Mouse (Mus musculus): ENCODE measurements around the gene Adam15. TPM values are rescaled to one million over a fixed set of nuclear protein-coding genes. Genes with fewer than 3 reads are reported as not detected.

The Adam15 gene
- polyA plus RNA-seq, 1 experiment from 2014 or later = 33.9 TPM

DNA sequence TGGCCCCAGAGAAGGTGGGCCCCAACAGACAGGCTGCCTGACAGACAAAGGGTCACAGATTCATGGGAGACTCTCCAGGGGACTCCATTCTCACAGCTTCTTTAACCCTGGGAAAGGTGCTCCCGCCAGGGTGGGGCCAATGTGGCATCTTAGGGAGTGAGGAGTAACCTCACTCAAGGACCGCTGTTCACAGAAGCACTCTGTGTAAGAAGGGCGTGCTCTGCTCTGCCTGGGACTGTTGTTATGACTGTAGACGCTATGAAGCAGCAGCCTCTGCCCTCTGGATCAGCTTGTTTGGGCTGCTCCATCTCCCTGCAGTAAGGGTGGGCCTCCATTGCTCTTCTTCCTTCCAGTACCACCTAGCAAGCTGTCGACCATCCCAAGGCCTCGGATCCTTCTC is 45.4 kb downstream of the Adam15 start:
- H3K27ac ChIP-seq (ENCODE audit: low read depth, low read length) = peak overlapping the region; percentile 86
- no peak overlapping the region for H3K4me2 ChIP-seq (replicated peaks; ENCODE audit: low read depth)
- no peak overlapping the region for H3K4me3 ChIP-seq (ENCODE audit: low read depth, low read length)
- H3K9ac ChIP-seq (ENCODE audit: low read depth, low read length) = no peak overlapping the region
- 40% methylated on average over 6 of the region's 6 CpGs for WGBS
- TF ChIP-seq CTCF (IDR thresholded peaks at IDR 0.05; ENCODE audit: low read depth) = no peak
- H3K27me3 ChIP-seq (replicated peaks; ENCODE audit: control insufficient read depth, insufficient read depth, low read length) = no peaks in the 10 kb centered on the region
- H3K9me3 ChIP-seq (ENCODE audit: control insufficient read depth) = no peaks in the 10 kb centered on the region
- H3K4me1 ChIP-seq (replicated peaks; ENCODE audit: control insufficient read depth, insufficient read depth, low read length) = peaks cover under 1% of the 10 kb centered on the region; the same call in 1 of the 2 replicates
- no peak for ATAC-seq
- no peaks in the 10 kb centered on the region for H3K36me3 ChIP-seq (ENCODE audit: control insufficient read depth, insufficient read depth)

DNA sequence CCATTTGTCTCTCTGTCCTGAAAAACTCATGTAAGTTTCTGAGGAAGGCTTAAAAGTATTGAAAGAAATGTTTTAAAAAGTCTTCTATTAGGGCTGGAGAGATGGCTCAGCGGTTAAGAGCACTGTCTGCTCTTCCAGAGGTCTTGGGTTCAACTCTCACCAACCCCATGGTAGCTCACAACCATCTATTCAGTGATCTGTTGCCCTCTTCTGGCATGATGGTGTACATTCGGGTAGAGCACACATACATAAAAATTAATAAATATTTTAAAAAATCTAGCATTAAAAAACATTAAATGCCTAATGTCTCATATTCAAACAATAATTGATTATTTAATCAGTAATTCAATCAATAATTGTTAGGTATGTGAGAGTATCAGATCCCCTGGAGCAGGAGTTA is 49.3 kb downstream of the Adam15 start:
- H3K27me3 ChIP-seq (replicated peaks; ENCODE audit: control insufficient read depth, insufficient read depth, low read length) = no peaks in the 10 kb centered on the region
- WGBS = 62% methylated on average over 2 of the region's 2 CpGs
- TF ChIP-seq CTCF (IDR thresholded peaks at IDR 0.05; ENCODE audit: low read depth) = peak; percentile 48
- H3K9me3 ChIP-seq (ENCODE audit: control insufficient read depth) = no peaks in the 10 kb centered on the region
- peak overlapping the region; percentile 91 for H3K27ac ChIP-seq (ENCODE audit: low read depth, low read length)
- H3K9ac ChIP-seq (ENCODE audit: low read depth, low read length) = no peak overlapping the region
- no peak overlapping the region for H3K4me2 ChIP-seq (replicated peaks; ENCODE audit: low read depth)
- H3K4me3 ChIP-seq (ENCODE audit: low read depth, low read length) = no peak overlapping the region
- no peaks in the 10 kb centered on the region for H3K36me3 ChIP-seq (ENCODE audit: control insufficient read depth, insufficient read depth)
- 0 out of 2 replicates have a peak, but pooled peaks have one; percentile 26 for ATAC-seq
- peaks cover 10% of the 10 kb centered on the region; the same call in 1 of the 2 replicates for H3K4me1 ChIP-seq (replicated peaks; ENCODE audit: control insufficient read depth, insufficient read depth, low read length)

DNA sequence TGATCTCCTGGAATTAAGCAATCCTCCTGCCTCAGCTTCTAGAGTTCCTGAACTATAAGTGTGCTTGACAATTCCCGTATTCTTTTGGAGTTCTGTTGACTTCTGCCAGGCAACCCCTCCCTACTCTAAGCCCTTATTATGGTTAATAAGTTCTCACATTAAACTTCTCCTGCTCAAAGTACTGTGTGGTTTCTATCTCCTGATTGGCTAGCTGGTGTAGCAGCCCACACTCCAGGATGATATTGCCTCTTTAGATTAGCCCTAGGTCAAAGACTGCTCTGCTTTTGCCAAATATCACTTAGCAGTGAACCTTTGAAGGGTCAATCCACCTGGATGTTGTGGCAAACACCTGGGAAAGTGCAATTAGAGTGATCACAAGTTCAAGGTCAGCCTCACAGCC is 49.7 kb downstream of the Adam15 start:
- Histone ChIP-seq H3K9me3 (ENCODE audit: control insufficient read depth) (no peaks in the 10 kb centered on the region), H3K27me3 (replicated peaks; ENCODE audit: control insufficient read depth, insufficient read depth, low read length) (no peaks in the 10 kb centered on the region), H3K9ac (ENCODE audit: low read depth, low read length) (0 out of 2 replicates have a peak overlapping the region, but pooled peaks have one; percentile 35), H3K4me2 (replicated peaks; ENCODE audit: low read depth) (peak overlapping the region; percentile 56), H3K36me3 (ENCODE audit: control insufficient read depth, insufficient read depth) (no peaks in the 10 kb centered on the region), H3K27ac (ENCODE audit: low read depth, low read length) (peak overlapping the region; percentile 91), H3K4me3 (ENCODE audit: low read depth, low read length) (peak overlapping the region; percentile 6; the same call in 1 of the 2 replicates), H3K4me1 (replicated peaks; ENCODE audit: control insufficient read depth, insufficient read depth, low read length) (peaks cover 10% of the 10 kb centered on the region; the same call in 1 of the 2 replicates)
- 20% methylated on average over 1 of the region's 1 CpGs for WGBS
- TF ChIP-seq CTCF (IDR thresholded peaks at IDR 0.05; ENCODE audit: low read depth) = no peak
- peak; percentile 82 for ATAC-seq

DNA sequence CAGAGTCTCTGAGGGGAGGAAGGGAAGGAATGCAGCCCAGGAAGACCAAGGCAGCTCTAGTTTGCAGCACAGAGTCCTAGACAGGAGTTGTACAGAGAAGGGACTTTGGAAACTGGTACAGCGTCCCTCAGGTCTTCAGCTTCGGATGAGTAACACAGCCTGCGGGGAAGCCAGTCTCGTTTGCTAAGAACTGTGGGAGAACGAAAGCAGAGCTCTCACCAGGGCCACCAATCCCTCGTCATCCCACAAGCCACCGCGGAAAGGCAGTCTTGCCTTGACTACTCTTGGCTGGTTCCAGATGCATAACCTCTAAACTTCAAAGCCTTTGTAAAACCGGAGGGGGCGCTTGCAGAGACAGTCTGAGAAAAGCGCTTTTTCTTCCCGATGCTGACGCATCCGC is 50.3 kb downstream of the Adam15 start:
- peak; percentile 31; the same call in 1 of the 2 replicates for TF ChIP-seq CTCF (IDR thresholded peaks at IDR 0.05; ENCODE audit: low read depth)
- ATAC-seq = peak; percentile 10
- peak overlapping the region; percentile 6; the same call in 1 of the 2 replicates for H3K4me3 ChIP-seq (ENCODE audit: low read depth, low read length)
- peak overlapping the region; percentile 35; the same call in 1 of the 2 replicates for H3K9ac ChIP-seq (ENCODE audit: low read depth, low read length)
- peak overlapping the region; percentile 91 for H3K27ac ChIP-seq (ENCODE audit: low read depth, low read length)
- WGBS = 2% methylated on average over 14 of the region's 14 CpGs
- peak overlapping the region; percentile 56 for H3K4me2 ChIP-seq (replicated peaks; ENCODE audit: low read depth)
- H3K36me3 ChIP-seq (ENCODE audit: control insufficient read depth, insufficient read depth) = no peaks in the 10 kb centered on the region
- no peaks in the 10 kb centered on the region for H3K9me3 ChIP-seq (ENCODE audit: control insufficient read depth)
- peaks cover 10% of the 10 kb centered on the region; the same call in 1 of the 2 replicates for H3K4me1 ChIP-seq (replicated peaks; ENCODE audit: control insufficient read depth, insufficient read depth, low read length)
- H3K27me3 ChIP-seq (replicated peaks; ENCODE audit: control insufficient read depth, insufficient read depth, low read length) = no peaks in the 10 kb centered on the region

DNA sequence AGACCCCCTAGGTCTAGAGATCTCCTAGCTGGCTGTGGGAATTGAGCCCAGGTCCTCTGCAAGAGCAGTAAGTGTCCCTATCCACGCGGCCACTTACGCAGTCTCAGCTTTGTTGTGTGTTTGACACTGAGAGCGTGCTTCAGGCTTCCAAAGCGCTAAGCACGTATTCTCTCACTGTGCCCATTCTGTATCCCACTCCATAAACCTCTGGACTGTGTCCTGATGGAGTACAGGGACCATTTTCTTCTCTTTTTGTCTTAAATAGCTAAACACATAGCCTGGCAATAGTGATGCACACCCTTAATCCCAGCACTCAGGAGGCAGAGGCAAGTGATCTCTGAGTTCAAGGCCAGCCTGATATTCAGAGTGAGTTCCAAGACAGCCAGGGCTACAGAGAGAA is 50.9 kb downstream of the Adam15 start:
- H3K9ac ChIP-seq (ENCODE audit: low read depth, low read length) = peak overlapping the region; percentile 35; the same call in 1 of the 2 replicates
- TF ChIP-seq CTCF (IDR thresholded peaks at IDR 0.05; ENCODE audit: low read depth) = no peak
- peak overlapping the region; percentile 91 for H3K27ac ChIP-seq (ENCODE audit: low read depth, low read length)
- 75% methylated on average over 6 of the region's 6 CpGs for WGBS
- H3K4me2 ChIP-seq (replicated peaks; ENCODE audit: low read depth) = peak overlapping the region; percentile 56
- H3K4me3 ChIP-seq (ENCODE audit: low read depth, low read length) = no peak overlapping the region
- ATAC-seq = no peak
- no peaks in the 10 kb centered on the region for H3K36me3 ChIP-seq (ENCODE audit: control insufficient read depth, insufficient read depth)
- no peaks in the 10 kb centered on the region for H3K27me3 ChIP-seq (replicated peaks; ENCODE audit: control insufficient read depth, insufficient read depth, low read length)
- H3K9me3 ChIP-seq (ENCODE audit: control insufficient read depth) = no peaks in the 10 kb centered on the region
- peaks cover 10% of the 10 kb centered on the region; the same call in 1 of the 2 replicates for H3K4me1 ChIP-seq (replicated peaks; ENCODE audit: control insufficient read depth, insufficient read depth, low read length)

DNA sequence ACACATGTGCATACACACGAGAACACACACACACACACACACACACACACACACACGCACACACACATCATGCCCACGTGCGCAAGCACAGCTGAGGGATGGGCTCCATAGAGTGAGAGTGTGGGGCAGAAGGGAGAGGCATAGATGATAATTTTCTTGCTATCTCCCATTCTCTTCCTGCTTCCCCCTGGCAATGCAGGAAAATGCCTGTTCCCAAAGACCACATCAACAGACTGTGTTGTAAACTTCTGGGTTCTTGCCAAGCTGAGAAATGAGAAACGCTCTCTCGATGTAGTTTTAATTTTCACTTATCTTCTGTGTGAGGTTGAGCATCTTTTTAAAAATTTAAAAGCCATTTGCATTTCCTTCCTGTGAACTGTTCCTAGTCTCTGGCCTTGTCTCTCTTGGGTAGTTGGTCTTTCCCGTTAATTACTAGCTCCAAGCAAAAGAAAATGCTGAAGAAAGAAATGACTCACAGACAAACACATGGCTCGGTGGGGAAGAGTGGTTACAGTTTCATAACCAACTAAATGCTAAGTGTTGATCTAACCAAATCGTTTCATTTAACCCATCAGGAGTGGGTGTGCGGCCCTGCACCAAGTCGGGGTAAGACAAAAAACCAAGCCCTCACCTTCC is 52.9 kb downstream of the Adam15 start:
- ATAC-seq = no peak
- no peak overlapping the region for H3K9ac ChIP-seq (ENCODE audit: low read depth, low read length)

More for the DNA sequence above, 52.9 kb downstream of the Adam15 start:
- Histone ChIP-seq H3K9me3 (ENCODE audit: control insufficient read depth) (no peaks in the 10 kb centered on the region), H3K4me2 (replicated peaks; ENCODE audit: low read depth) (no peak overlapping the region), H3K36me3 (ENCODE audit: control insufficient read depth, insufficient read depth) (no peaks in the 10 kb centered on the region), H3K27me3 (replicated peaks; ENCODE audit: control insufficient read depth, insufficient read depth, low read length) (no peaks in the 10 kb centered on the region), H3K27ac (ENCODE audit: low read depth, low read length) (no peak overlapping the region), H3K4me3 (ENCODE audit: low read depth, low read length) (no peak overlapping the region), H3K4me1 (replicated peaks; ENCODE audit: control insufficient read depth, insufficient read depth, low read length) (peaks cover 10% of the 10 kb centered on the region)
- TF ChIP-seq CTCF (IDR thresholded peaks at IDR 0.05; ENCODE audit: low read depth) = no peak
- 68% methylated on average over 11 of the region's 11 CpGs for WGBS
